Mouse (Mus musculus): ENCODE measurements at regions not wholly inside any gene's neighbourhood (a gene's known extent, or its start where the extent isn't known, plus 50 kb on each side); places are given as distances from the start of the nearest gene placed in this dataset.

DNA sequence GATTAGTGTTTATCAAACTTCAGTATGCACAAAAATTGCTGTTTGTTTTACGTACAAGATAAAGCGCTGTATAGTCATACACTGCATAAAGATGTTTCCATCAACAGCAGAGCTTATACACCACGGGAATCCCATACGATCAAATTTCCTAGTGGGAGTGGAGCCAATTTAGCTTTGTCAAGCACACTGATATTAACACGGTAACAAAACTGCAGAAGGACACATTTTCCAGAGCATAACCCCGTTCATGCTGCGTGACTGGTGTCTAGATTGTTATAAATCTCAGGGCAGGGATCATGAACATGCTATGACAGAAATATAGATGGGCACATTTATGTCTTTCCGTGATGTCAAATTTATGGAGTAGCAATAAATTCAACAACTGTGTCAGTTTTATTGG, 302.6 kb upstream of the C030005K15Rik start:
- ATAC-seq (ENCODE audit: extremely low read depth, insufficient number of reproducible peaks, low FRiP score, poor library complexity, severe bottlenecking) = no peak

DNA sequence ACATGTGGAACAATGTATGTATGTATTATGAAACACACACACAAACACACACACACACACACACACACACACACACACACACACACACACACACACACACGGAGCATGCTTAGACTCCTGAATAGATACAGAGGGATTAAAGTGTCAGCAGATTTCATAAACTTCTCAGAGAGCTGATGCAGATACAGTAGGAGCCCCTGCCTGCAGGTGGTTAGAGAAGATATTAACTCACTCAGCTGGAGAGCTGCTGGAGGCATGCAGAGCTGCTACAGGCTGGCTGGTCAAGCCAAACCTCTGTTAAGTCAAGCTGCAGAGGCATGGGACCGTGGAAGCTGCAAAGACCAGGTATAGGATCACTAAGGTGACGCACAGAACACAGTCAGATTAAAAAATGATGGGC, 303.1 kb upstream of the C030005K15Rik start:
- no peak for ATAC-seq (ENCODE audit: extremely low read depth, insufficient number of reproducible peaks, low FRiP score, poor library complexity, severe bottlenecking)

DNA sequence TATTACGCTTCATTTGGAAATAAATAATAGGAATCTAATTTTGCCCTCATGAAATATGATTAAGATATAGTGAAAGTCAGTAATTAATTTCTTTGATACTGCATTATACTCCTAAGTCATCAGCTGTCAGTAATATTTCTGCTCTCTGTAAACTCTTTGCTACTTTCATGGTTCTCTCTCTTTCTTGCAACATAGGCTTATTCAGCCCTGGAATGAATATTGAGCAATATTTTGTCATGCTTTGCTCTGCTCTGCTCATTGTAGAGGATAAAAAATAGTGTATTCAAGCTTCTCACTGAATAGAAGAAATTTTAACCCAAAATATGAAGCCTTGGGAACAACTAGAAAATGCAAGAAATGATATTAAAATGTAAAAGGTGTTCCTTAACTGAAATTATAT, 306.1 kb upstream of the C030005K15Rik start:
- ATAC-seq (ENCODE audit: extremely low read depth, insufficient number of reproducible peaks, low FRiP score, poor library complexity, severe bottlenecking) = no peak

DNA sequence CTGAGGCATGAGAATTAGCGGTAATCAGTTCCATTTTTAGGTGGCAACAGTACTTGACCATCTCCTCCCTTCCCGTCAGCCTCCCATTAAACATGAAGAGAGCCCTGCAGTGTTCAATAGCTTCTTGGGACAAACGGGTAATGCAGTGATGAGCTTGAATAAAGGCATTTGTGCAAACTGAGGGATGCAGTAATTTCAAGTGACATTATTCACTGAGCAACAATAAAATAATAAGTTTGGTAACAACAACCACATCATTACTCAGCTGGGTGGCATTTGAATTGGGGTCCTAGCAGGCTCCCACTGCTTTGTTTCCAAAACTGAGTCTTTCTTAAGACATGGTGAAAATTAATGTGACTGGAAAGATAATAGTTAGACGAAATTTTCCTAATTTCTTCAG, 315.2 kb upstream of the C030005K15Rik start:
- no peak for ATAC-seq (ENCODE audit: extremely low read depth, insufficient number of reproducible peaks, low FRiP score, poor library complexity, severe bottlenecking)

DNA sequence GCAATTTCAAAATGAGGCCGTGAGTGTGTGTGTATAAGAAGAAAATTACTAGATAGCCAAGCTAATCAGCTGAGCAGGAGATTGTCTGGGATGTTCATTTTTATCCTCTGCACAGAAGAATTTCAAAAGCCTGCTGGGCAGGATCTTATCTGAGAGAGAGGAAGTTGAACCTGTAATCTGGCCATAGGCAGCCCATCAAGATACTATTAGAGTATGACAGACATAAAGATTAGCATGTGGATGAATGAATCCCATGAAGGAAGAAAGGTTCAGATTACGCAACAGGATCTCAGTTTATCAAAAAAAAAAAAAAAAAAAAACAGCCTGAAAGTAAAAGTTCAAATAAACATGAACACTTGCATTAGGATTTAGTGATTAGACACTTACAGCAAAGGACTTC, 317.3 kb upstream of the C030005K15Rik start:
- ATAC-seq (ENCODE audit: extremely low read depth, insufficient number of reproducible peaks, low FRiP score, poor library complexity, severe bottlenecking) = no peak

DNA sequence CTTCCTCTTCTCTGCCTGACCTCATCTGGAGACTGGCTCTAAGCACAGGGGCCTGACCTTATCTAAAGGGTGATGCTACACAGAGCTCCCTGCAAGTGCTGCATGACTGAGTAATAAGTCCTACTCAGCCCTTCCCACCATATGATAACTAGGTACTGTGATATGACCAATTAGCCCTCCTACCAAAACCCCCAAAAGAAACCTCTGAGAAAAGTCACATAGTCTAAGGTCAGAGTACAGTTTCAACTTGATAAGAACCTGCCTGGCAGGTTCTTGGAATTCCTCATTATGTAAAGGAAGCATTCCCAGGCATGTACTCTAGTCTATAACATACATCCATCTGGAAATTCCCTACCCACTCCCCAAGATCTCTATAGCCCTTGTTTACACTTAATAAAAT, 318.0 kb upstream of the C030005K15Rik start:
- no peak for ATAC-seq (ENCODE audit: extremely low read depth, insufficient number of reproducible peaks, low FRiP score, poor library complexity, severe bottlenecking)

DNA sequence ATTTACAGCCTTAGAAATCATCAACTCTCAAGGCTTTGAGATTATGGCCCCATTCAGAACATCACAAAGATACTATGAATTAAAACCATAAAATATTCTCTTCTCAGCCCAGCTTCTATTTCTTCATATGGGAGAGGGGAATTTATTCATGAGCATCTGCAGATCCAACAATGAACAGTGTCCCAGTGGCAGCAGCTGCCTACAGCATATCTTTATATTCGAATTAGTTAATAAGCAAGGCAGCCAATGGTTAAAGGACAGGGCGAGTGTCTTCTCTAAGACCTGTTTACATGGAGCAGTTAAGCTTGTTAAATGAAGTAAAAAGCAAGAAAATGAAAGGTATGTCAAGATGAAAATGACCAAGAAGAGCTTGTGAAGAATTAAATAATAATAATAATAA, 346.9 kb upstream of the C030005K15Rik start:
- no peak for ATAC-seq (ENCODE audit: extremely low read depth, insufficient number of reproducible peaks, low FRiP score, poor library complexity, severe bottlenecking)

DNA sequence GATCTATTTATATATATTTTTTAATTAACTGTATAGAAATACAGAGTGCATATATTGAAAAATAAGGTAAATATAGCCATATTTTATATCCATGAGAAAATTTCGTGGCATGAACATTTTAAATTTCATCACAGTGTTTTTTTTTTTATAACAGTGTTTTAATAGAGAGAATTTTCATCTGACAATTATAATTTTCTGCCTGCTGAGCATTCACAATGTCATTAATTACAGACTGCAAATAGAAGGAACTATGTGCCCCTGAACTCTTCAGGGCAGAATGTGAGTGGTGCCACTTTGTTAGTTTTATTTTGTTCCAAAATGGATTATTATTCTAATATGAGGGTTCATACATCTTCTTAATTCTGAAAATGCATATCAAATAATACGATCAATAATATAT, 358.3 kb upstream of the C030005K15Rik start:
- no peak for ATAC-seq (ENCODE audit: extremely low read depth, insufficient number of reproducible peaks, low FRiP score, poor library complexity, severe bottlenecking)

DNA sequence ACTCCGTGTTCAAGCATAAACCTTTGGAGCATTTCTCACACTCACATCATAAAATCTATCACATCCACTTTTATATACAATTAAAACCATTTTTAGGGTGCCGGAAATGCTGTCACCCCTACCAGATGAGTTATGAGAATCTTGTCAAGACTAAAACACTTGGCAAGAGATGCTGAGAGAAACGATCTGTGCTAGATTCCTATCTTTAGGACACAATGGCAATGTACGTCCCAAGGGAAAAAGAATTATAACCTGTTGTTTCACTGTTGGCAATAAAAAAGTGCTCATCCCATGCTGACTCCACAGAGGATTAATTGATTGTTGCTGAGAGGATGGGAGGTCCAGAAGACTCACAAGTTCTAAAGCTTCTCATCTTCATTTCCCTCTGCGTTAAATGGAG, 389.7 kb upstream of the C030005K15Rik start:
- ATAC-seq (ENCODE audit: extremely low read depth, insufficient number of reproducible peaks, low FRiP score, poor library complexity, severe bottlenecking) = no peak

DNA sequence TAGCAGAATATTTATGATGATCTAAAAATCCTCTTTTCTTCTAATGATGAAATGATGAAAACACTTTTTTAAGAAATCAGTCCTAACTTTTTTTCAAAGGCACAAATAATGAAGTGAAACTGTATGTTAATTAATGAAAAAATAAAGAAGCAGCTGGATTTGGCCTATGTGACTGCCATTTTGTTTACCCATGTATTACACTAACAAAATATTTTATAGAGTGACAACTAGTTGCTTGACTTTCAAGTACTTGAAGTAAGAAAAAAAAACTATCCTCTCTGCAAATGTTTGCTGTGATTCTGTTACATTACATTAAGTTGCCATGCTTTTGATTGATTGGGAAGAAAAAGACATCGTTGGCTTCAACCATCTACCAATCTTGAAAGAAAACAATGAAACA, 399.2 kb upstream of the C030005K15Rik start:
- no peak for ATAC-seq (ENCODE audit: extremely low read depth, insufficient number of reproducible peaks, low FRiP score, poor library complexity, severe bottlenecking)

DNA sequence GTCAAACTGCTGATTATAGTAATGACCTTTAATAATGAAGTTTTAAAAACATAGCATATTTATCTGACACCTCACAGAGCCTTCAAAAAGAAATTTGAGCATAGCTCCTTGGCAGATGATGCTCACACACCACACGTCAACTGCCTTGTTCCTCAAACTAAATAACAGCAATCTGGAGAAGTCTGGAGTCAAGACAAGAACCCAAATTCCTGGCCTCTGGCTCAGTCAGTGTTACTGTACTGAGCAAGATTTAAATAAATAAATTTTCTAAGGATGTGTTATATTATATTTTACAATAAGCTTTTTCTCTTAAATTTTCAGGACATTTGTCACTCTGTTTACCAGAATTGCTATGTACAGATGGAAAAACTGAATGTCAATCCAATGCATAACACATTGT, 408.5 kb upstream of the C030005K15Rik start:
- no peak for ATAC-seq (ENCODE audit: extremely low read depth, insufficient number of reproducible peaks, low FRiP score, poor library complexity, severe bottlenecking)

DNA sequence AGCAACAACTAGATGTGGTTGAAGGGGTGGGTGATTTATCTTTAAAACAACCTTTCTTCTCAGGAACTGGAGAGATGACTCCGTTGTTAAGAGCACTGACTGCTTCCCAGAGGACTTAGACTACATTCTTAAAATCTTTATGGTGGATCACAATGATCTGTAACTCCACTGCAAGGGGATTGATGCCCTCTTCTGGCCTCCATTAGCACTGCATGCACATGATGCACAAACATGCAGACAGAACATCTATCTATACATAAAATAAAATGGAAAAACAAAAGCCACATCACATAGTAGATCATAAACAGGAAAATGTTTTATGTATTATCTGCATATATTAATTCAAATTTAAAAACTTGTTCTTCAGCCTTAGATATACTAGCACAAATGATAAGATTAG, 419.2 kb upstream of the C030005K15Rik start:
- no peak for ATAC-seq (ENCODE audit: extremely low read depth, insufficient number of reproducible peaks, low FRiP score, poor library complexity, severe bottlenecking)

DNA sequence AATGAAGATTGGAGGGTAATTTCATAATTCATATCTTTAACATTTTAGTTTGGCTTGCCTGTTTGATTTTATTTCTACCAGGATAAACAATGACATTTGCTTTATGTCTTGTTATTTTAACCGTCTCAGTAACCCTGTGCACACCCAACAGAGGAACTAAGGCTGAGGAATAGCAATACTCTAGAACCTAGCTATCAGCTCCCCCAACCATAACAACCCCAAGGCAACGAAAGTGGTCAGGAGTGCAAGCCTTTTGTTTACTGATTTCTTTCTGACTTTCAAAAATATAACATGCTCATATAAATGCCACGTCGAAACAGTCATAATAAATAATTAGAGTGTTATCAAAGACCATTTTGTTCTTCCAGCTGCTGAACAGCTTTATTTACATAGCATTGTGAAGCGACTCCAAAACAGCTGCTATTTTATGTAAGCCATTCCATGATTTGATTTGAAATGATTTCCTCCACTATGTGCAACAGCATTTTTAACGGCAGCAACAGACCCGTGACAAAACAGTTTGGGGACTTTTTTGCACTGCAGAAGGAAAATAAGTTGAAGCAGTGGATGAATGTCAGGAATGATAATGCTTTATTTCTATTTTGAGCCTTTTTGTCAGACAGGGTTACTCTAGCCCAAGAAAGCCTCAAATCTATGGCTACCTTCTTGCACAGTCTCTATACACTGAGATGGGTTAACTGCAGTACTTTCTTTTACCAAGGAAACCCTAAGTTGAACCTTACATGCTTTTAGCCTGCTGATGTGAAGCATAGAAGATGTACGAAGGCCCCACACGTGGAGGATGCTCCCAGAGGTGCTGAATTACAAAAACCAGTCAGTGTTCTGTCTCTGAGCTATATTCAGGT, 420.7 kb upstream of the C030005K15Rik start:
- ATAC-seq (ENCODE audit: extremely low read depth, insufficient number of reproducible peaks, low FRiP score, poor library complexity, severe bottlenecking) = no peak

DNA sequence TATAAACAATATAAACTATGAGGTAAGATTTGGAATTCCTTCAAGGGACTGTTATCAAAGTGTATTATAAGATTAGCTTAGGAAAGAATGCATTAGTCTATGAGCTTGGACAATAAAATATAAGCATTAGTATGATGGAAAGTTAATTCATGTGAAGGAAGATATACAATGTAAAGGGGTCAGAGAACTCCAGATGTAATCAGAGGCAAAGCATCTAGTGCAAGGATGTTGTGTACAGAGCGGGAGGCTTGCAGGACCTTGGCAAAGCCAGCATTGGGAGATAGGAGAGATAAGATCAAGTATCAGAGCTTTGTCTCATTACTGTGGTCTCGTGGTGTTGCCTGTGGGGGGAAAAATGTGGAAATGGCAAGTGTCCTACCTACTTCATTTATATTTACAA, 429.4 kb upstream of the C030005K15Rik start:
- no peak for ATAC-seq (ENCODE audit: extremely low read depth, insufficient number of reproducible peaks, low FRiP score, poor library complexity, severe bottlenecking)

DNA sequence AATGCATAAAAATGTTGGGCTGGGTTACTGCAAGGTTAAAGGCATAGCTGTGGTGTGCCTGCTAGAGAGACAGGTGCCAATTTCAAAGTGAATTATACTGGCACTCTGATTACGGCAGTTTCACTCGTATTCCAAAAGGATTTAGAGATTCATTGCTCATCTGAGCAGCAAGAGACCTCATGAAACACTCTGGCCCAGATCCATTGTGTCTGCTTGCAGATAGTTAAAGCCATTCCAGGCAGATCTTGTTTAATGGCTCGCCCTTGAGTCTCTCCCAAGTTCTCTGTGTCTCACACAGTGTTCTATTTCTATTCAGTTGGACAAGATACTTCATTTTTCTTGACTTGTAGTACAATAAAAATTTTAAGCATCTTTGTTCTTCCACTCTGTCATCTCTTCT, 459.1 kb upstream of the C030005K15Rik start:
- ATAC-seq (ENCODE audit: extremely low read depth, insufficient number of reproducible peaks, low FRiP score, poor library complexity, severe bottlenecking) = no peak

DNA sequence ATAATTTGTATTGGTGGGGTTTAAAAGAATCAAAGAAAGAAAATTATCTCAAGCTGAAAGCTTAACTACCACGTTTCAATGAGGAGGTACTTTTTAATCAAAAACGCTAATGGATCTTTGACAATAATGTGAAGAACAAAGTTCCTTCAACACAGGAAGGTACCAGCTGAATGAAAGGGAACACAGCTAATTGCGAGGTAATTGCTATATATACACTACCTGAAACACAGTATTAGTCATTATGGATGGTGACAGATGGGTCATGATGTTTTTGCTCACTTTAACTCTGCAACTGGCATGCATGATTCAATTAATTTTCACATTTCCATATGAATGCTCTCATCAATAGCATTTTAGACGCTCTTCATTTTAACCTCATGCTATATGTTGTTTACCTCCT, 470.3 kb upstream of the C030005K15Rik start:
- ATAC-seq (ENCODE audit: extremely low read depth, insufficient number of reproducible peaks, low FRiP score, poor library complexity, severe bottlenecking) = no peak

DNA sequence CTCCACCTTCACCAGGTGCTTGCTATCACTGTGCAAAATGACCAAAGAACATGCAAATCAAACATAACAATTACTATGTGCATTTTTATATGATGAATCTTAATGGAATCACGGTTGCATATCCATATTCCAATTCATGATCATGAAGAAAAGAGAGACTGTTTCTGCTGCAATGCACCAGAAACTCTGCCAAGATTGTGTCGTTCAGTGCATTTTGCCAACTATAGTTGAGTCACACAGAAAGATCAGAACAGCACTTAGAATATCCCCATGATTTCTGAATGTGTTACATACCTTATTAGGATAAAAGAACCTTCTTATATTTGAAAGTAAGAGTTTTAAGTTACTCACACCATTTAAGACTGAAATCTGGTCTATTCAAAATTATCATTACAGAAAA, 483.7 kb upstream of the C030005K15Rik start:
- no peak for ATAC-seq (ENCODE audit: extremely low read depth, insufficient number of reproducible peaks, low FRiP score, poor library complexity, severe bottlenecking)

DNA sequence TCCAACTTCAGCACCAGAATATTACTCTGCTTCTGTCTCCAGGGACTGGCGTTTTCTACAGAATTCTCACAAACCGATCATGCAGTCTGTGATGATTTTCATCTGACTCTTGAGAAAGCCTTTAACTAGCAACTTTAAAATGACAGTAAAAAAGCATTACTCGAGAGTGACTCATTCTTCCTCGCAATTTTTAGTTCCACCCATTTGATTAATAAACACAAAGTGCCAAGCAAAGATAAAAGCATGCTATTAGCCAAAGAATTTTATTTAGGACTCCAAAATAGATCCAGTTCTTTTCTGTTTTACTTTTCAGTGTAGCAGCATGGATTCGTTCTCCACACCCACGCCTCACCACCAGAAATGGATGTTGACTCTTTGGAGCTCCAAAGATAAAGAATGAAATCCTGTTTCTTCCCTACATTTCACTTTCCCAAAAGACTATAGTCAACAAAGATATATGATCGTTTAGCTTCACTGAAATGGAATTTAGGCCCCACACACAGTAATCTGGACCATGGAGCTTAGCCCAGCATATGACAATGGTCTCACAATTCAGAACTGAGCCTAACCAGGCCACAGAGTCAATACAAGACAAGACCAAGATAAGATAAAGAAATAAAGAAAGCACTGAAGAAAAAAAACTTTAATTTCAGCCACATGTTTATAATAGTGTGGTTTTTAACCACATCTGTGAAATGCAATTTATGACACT, 486.5 kb upstream of the C030005K15Rik start:
- ATAC-seq (ENCODE audit: extremely low read depth, insufficient number of reproducible peaks, low FRiP score, poor library complexity, severe bottlenecking) = no peak

DNA sequence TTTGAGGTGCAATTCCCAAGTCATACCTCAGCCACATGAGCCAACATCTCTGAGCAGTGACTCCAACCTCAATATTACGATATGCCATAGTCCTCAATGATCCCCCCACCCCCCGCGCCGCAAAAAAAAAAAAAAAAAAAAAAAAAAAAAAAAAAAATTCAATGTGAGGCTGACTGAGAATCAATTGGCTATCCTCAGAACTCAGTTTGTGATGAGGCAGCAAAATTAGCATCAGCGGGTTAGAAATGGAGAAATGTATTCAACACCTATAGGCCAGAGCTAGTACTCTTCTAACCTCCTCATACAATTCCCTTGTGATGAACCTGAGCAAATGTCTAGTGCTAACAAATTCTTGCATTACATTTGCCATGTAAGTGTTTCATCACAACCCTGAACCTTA, 504.5 kb upstream of the C030005K15Rik start:
- ATAC-seq (ENCODE audit: extremely low read depth, insufficient number of reproducible peaks, low FRiP score, poor library complexity, severe bottlenecking) = no peak

DNA sequence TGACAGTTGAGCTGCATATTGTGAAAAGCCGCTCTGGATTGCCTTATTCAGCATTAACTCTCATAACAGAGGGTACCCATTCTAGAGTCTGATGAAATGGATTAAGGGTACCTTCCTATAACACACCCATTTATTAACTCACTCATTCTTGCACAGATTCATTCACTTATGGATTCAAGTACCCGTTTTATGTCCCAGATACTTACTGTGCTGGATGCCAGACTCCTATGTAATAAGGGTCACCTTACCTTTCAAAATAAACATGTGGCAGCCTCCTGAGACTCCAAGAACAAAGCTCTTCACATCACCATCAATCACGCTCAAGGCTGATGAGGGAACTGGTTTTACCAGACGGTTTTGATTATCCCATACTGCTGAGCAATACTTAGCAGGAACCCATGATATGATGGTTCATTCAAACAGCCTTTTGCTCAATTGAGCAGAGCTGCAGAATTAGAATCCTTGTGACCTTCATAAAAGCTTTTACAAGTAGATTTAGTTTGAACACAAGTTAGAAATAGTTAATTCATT, 505.2 kb upstream of the C030005K15Rik start:
- ATAC-seq (ENCODE audit: extremely low read depth, insufficient number of reproducible peaks, low FRiP score, poor library complexity, severe bottlenecking) = no peak

Data from neutrophil, adult 5-6 weeks (primary cell).